Mouse (Mus musculus) right cerebral cortex, postnatal 14 days (tissue): ENCODE data around the gene Rpl10-ps3.
A peak's percentile ranks its signal among the peaks of the same experiment; 100 is the strongest.

Source experiments
- DNase-seq: peaks from one replicate; pipeline ENCODE4 v3.0.0; 2022

Rpl10-ps3 gene

GRCm38 (mm10) chr9:50305666-50306402 lies 38.9 kb downstream of the Rpl10-ps3 start:
- peak; percentile 40 for DNase-seq

GRCm38 (mm10) chr9:50305046-50305445 lies 39.7 kb downstream of the Rpl10-ps3 start:
- no peak for DNase-seq

- DNase-seq, result no peak
These were observed 40.8 kb downstream of the Rpl10-ps3 start for GRCm38 (mm10) chr9:50304004-50304403.

- peak; percentile 44 for DNase-seq
These were observed 43.0 kb downstream of the Rpl10-ps3 start for GRCm38 (mm10) chr9:50301722-50302121.

- no peak for DNase-seq
These were observed 46.4 kb downstream of the Rpl10-ps3 start for GRCm38 (mm10) chr9:50298389-50298788.
